Mouse (Mus musculus) cerebellum, adult 8-10 months (tissue): ENCODE results near the gene Cdc42bpa.

Source experiments
- DNase-seq: peaks from one replicate; pipeline ENCODE4 v3.0.0; 2022

Gene Cdc42bpa

GRCm38 (mm10) chr1:180194781-180195471 is 234.7 kb downstream of the Cdc42bpa start:
- DNase-seq = no peak

GRCm38 (mm10) chr1:180195703-180196381 is 235.6 kb downstream of the Cdc42bpa start:
- peak; percentile 97 for DNase-seq

- no peak for DNase-seq
Observed at GRCm38 (mm10) chr1:180196508-180196907, 236.2 kb downstream of the Cdc42bpa start.

DNA sequence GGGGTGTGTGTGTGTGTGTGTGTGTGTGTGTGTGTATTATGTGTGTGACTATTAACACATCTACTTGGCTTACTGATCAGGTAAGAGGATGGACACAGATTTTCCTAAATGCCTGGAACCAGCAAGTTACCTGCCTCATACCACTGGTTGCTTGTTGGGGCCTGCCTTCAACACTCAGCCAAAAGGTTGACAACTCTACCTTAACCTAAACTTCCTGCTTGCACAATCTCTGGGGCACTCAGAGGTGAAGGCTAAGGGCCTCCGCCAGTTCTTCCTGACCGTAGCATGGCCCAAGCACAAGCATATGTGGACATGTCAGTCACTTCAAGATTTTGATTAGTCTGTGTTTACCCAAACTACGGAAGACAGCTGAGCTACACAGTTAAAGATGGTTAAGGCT is 237.7 kb downstream of the Cdc42bpa start:
- DNase-seq = no peak

DNA sequence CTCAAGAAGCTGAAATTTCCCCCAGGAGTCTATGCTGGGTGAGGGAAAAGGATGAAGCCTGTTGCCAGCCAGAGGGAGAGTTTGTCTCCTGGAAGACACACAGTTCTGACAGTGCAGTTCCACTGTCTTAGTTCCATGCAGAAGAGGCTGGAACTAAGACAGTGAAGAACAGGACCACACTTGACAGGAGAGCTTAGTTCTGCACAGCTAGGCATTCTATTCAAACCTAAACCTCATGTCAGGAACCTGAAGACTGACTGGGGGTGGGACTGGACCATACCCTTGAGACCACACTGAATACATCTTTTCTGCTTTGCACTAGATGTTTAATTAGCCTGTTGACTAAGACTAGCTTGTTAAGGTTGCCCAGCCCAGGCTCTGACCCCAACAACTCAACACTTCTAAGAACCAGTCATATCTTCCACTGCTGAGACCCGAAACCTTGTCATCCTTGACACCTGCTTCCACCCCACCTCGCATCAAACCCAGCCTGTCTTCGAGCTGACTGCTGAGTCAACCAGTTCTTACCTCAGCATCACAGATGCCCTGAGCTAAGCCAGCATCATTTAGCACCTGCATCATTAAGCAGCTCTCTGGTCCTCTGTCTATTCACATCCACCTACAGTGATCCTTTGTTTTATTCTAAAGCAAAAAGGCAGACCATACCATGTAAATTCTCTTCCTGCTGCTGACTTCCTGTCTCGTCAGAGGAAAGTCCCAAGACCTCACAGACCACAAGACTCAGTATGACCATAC is 238.9 kb downstream of the Cdc42bpa start, which contains the start of gene Coq8a:
TSS of gene Coq8a (minus strand) at position 644 of the 756 bp plus-strand sequence.
- DNase-seq = no peak

DNA sequence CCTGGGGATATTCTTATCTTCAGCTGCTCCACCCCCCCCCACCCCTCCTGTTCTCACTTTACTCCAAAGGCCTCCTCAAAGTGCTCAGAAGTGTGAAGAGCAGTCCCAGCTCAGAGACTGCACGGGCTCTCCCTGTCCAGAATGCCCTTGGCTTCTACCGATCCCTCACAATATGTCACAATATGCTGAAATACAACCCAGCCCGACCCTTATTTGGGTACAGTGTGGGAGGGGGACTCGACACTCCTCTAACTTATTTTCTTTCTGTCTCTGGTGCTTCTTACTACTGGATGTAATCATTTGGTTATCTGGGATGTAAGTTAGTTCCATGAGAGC is 239.4 kb downstream of the Cdc42bpa start:
- no peak for DNase-seq

GRCm38 (mm10) chr1:180200722-180201121 is 240.4 kb downstream of the Cdc42bpa start:
- no peak for DNase-seq

GRCm38 (mm10) chr1:180208370-180208769 is 248.1 kb downstream of the Cdc42bpa start:
- no peak for DNase-seq

- DNase-seq = no peak
Observed at GRCm38 (mm10) chr1:180210031-180210432, 249.8 kb downstream of the Cdc42bpa start.

DNA sequence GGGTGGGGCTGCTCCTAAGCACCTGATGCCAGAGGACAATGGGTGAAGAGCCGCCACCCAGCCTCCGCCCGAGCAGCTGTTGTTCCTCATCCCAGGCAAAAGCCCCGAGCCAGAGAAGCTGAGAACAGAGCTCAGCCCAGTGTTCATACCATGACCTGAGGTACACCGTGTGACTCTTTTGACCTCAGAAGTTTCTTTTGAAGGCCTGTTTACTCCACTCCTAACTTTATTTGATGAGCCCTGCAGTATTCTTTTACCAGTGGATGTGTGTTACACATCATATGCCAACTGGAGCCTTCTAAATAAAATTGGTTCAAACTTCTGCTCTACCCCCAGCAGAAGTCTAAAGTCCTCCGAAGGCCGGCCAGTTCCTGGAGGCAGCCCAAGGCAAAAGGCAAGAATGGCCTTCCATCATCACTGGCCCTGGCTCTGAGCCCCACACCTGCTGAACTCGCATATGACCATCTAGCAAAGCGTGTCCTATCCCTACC is 250.6 kb downstream of the Cdc42bpa start:
- DNase-seq = no peak

GRCm38 (mm10) chr1:180212911-180213310 is 252.6 kb downstream of the Cdc42bpa start:
- no peak for DNase-seq

- peak; percentile 63 for DNase-seq
Observed at GRCm38 (mm10) chr1:180215044-180215443, 254.8 kb downstream of the Cdc42bpa start.
